In genomic region chr5:33589221-33589888, GRCm38 (mm10) we compare ENCODE assay signal across 7 mouse cellular contexts. TPM values are rescaled to one million over a fixed set of nuclear protein-coding genes. Genes with fewer than 3 reads are reported as not detected.
DNase-seq lines count a peak whose midpoint lies in the region; ATAC-seq and TF ChIP-seq lines count a peak whose summit lies in the region.

No protein-coding gene starts in this region.

- no peaks in the 10 kb centered on the region for H3K27me3 ChIP-seq in hindbrain, embryonic 15.5 days
- H3K27me3 ChIP-seq in midbrain, embryonic 16.5 days (ENCODE audit: control insufficient read depth, insufficient read depth, low read depth, low read length) = no peaks in the 10 kb centered on the region
- H3K27me3 ChIP-seq in spleen, adult 2 months (ENCODE audit: control insufficient read depth, insufficient read depth, low read length) = no peaks in the 10 kb centered on the region

- peak; percentile 86 for ATAC-seq in frontal cortex, adult (ENCODE audit: low TSS enrichment)
- ATAC-seq in hindbrain, embryonic 15.5 days (ENCODE audit: low FRiP score, low read depth) = peak; percentile 69; the same call in 1 of the 2 replicates
- ATAC-seq in midbrain, embryonic 16.5 days = peak; percentile 66

- no peak for TF ChIP-seq POLR2A in spleen, adult 2 months (IDR thresholded peaks at IDR 0.05; ENCODE audit: low read depth, low read length)

- no peak overlapping the region for H3K4me2 ChIP-seq in hindbrain, embryonic 15.5 days
- no peak overlapping the region for H3K4me2 ChIP-seq in midbrain, embryonic 16.5 days (ENCODE audit: low read length)

- H3K4me1 ChIP-seq in hindbrain, embryonic 15.5 days (replicated peaks) = peaks cover 10% of the 10 kb centered on the region
- no peaks in the 10 kb centered on the region for H3K4me1 ChIP-seq in midbrain, embryonic 16.5 days (ENCODE audit: control insufficient read depth, insufficient read depth, low read length)
- no peaks in the 10 kb centered on the region for H3K4me1 ChIP-seq in spleen, adult 2 months (ENCODE audit: control insufficient read depth, insufficient read depth, insufficient read length)

- no peak overlapping the region for H3K27ac ChIP-seq in hindbrain, embryonic 15.5 days (replicated peaks)
- no peak overlapping the region for H3K27ac ChIP-seq in midbrain, embryonic 16.5 days (ENCODE audit: low read length)
- H3K27ac ChIP-seq in spleen, adult 2 months (ENCODE audit: insufficient read depth, low read length) = no peak overlapping the region

- DNase-seq in ZHBTc4 (ENCODE audit: low read depth, low spot score) = peak; percentile 86
- peak; percentile 74 for DNase-seq in cerebellum, adult 9-10 months
- peak; percentile 71 to 76 for DNase-seq in left cerebral cortex, postnatal 25 days (ENCODE audit: low spot score in 2 of 2)
- DNase-seq in spleen, adult 2 months (ENCODE audit: low read depth in 1 of 2, low spot score in 2 of 2) = peak; percentile 26 to 59

- intact Hi-C loops in left cerebral cortex, postnatal 25 days (cut with DNase I) = loop anchor here (2.0 kb wide), 1 partner anchor 47 kb away; no protein-coding TSS in a partner anchor

- peak; percentile 90; the same call in 1 of the 2 replicates for TF ChIP-seq CTCF in spleen, adult 2 months (IDR thresholded peaks at IDR 0.05; ENCODE audit: extremely low read depth, insufficient read depth, insufficient read length, insufficient replicate concordance)

- 73% methylated on average over 5 of the region's 5 CpGs for WGBS in hindbrain, embryonic 15.5 days
- WGBS in midbrain, embryonic 16.5 days = 69% methylated on average over 5 of the region's 5 CpGs
- WGBS in spleen, adult 2 months = 67% methylated on average over 5 of the region's 5 CpGs

- no peak overlapping the region for H3K9ac ChIP-seq in hindbrain, embryonic 15.5 days
- no peak overlapping the region for H3K9ac ChIP-seq in midbrain, embryonic 16.5 days (ENCODE audit: low read depth, low read length)

- no peaks in the 10 kb centered on the region for H3K36me3 ChIP-seq in hindbrain, embryonic 15.5 days
- H3K36me3 ChIP-seq in midbrain, embryonic 16.5 days (ENCODE audit: control insufficient read depth, insufficient read depth, low read length) = no peaks in the 10 kb centered on the region
- H3K36me3 ChIP-seq in spleen, adult 2 months (ENCODE audit: control insufficient read depth, insufficient read depth, low read length) = no peaks in the 10 kb centered on the region

- no peaks in the 10 kb centered on the region for H3K9me3 ChIP-seq in hindbrain, embryonic 15.5 days
- H3K9me3 ChIP-seq in midbrain, embryonic 16.5 days (replicated peaks; ENCODE audit: control insufficient read depth, low read length, poor library complexity, severe bottlenecking) = no peaks in the 10 kb centered on the region

- H3K4me3 ChIP-seq in hindbrain, embryonic 15.5 days = no peak overlapping the region
- no peak overlapping the region for H3K4me3 ChIP-seq in midbrain, embryonic 16.5 days (ENCODE audit: low read depth, low read length)
- no peak overlapping the region for H3K4me3 ChIP-seq in spleen, adult 2 months (ENCODE audit: extremely low read depth, insufficient read depth, insufficient read length)

RNA-seq across cellular contexts. Expression of gene Fam53a, which starts 40.1 kb away (rescaled TPM):
- 30.0 and 33.6 TPM in 2 replicates for polyA plus RNA-seq in hindbrain, embryonic 15.5 days (2015; fragmentation: Nextera tagmentation; extraction: Ambion mirVana)
- 10 to 100 TPM; 23.0 to 27.6 TPM for total RNA-seq in left cerebral cortex, postnatal 25 days (2021)
- polyA plus RNA-seq in midbrain, embryonic 16.5 days (2015; fragmentation: Nextera tagmentation; extraction: Ambion mirVana) = 30.3 and 31.0 TPM in 2 replicates
- polyA plus RNA-seq in spleen, adult 2 months (2012; rRNA removed) = 29.2 and 60.8 TPM in 2 replicates

RNA-seq across cellular contexts. Expression of gene Gm9903, which starts 40.4 kb away (rescaled TPM):
- polyA plus RNA-seq in hindbrain, embryonic 15.5 days (2015; fragmentation: Nextera tagmentation; extraction: Ambion mirVana) = 0.47 and 0.64 TPM in 2 replicates
- under 1 TPM; 0.80 to 0.98 TPM for total RNA-seq in left cerebral cortex, postnatal 25 days (2021)
- polyA plus RNA-seq in midbrain, embryonic 16.5 days (2015; fragmentation: Nextera tagmentation; extraction: Ambion mirVana) = 0.70 and 0.89 TPM in 2 replicates
- 0.41 and 0.43 TPM in 2 replicates for polyA plus RNA-seq in spleen, adult 2 months (2012; rRNA removed)
